Mouse (Mus musculus): ENCODE results near the gene Aff3. TPM values are rescaled to one million over a fixed set of nuclear protein-coding genes. Genes with fewer than 3 reads are reported as not detected.

The Aff3 gene
- polyA plus RNA-seq (2014; fragmentation: Illumina TruSeq; extraction: RNeasy Lipid Tissue Mini Kit (QIAGEN cat#74804); ENCODE audit: low read depth, low replicate concordance) = 0.49 TPM

DNA sequence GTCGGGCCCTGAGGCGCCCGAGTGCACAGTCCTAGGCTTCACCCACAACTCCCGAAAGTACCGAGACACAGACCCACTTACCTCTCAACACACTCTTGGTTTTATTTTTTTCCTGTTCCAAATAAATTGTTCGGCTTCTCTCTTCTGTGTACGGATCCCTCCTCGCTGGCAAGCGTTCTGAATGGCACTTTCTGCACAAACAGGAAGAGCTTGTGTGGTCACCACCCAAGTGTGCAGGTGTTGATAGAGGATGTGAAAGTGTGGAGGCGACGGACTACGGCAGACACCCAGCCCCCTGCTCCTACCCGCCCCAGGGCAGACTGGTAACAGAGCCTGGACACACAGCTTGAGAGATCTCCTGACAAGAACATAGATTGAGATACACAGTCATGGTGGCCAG is at the start of gene Aff3:
Gene Aff3, minus strand, starts transcription at position 179 of the 400 bp plus-strand sequence.

GRCm38 (mm10) chr1:38129501-38130267 is 535.1 kb downstream of the Aff3 start, which contains the start of gene Rev1:
TSS of gene Rev1 (minus strand) at chr1:38129801.

Other genes starting within 250 kb of the Aff3 start
- gene Lonrf2, start 171.8 kb upstream of the Aff3 start, polyA plus RNA-seq (2014; fragmentation: Illumina TruSeq; extraction: RNeasy Lipid Tissue Mini Kit (QIAGEN cat#74804); ENCODE audit: low read depth, low replicate concordance) = 0.32 TPM
- gene Chst10, start 233.2 kb upstream of the Aff3 start, polyA plus RNA-seq (2014; fragmentation: Illumina TruSeq; extraction: RNeasy Lipid Tissue Mini Kit (QIAGEN cat#74804); ENCODE audit: low read depth, low replicate concordance) = not detected

Data from kidney, adult 10 weeks (tissue).